Mouse (Mus musculus): ENCODE results near the gene Nkiras2. TPM values are rescaled to one million over a fixed set of nuclear protein-coding genes. Genes with fewer than 3 reads are reported as not detected.
A peak's percentile ranks its signal among the peaks of the same experiment; 100 is the strongest.

Nkiras2 gene
- polyA plus RNA-seq, 1 experiment = 39.5 TPM

DNA sequence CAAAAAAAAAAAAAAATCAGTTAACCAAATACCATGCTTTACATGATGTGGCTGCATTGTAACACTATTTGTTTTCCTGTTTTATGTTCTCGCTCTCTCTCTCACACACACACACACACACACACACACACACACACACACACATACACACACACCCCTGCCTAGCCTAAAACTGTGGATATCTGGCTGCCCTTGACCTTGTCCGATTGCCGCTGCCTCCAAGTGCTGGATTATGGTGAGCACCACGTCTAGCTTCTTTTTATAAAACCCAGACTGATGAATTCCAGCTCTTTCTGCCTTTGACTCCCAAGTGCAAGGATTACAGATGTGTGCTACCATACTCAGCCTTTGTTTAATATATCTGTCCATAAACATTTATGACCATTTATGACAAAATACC lies 1.6 kb upstream of the Nkiras2 start:
- WGBS = 90% methylated on average over 4 of the region's 4 CpGs
- Histone ChIP-seq H3K27ac (ENCODE audit: insufficient read depth, low read length) (no peak overlapping the region), H3K27me3 (ENCODE audit: control insufficient read depth, insufficient read depth, low read length) (no peaks in the 10 kb centered on the region), H3K4me1 (ENCODE audit: control insufficient read depth, insufficient read depth, insufficient read length) (peaks cover 10% of the 10 kb centered on the region), H3K4me3 (ENCODE audit: extremely low read depth, insufficient read depth, insufficient read length) (no peak overlapping the region), H3K36me3 (ENCODE audit: control insufficient read depth, insufficient read depth, low read length) (no peaks in the 10 kb centered on the region)
- TF ChIP-seq POLR2A (IDR thresholded peaks at IDR 0.05; ENCODE audit: low read depth, low read length) (no peak), CTCF (IDR thresholded peaks at IDR 0.05; ENCODE audit: extremely low read depth, insufficient read depth, insufficient read length, insufficient replicate concordance) (no peak)
- DNase-seq (ENCODE audit: low read depth in 1 of 2, low spot score in 2 of 2) = no peak

DNA sequence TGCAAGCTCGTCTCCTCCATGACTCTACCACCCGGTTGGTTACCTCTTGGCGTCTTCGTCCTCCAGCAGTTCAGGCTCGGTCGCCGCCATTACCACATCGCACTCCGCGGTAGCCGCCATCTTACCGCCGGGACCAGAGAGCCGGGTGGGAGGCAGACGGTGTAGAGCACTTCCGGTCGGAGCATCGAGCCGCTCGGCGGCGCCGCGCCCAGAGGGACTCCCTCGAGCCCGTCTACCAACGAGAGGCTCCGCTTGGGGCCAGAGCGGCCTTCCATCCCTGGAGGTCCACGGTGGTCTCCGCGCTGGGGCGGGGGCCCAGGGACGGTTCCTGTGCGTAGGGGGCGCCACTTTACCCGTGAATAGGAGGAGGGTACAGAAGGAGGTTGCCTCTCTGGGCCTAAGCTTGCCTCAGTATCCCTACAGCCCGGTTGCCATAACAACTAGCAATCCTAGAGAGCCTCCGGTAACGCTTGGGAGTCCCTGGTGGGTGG lies 486 bp downstream of the Nkiras2 start:
- DNase-seq (ENCODE audit: low read depth in 1 of 2, low spot score in 2 of 2) = peak; percentile 80 to 90
- Histone ChIP-seq H3K27ac (ENCODE audit: insufficient read depth, low read length) (peak overlapping the region; percentile 91), H3K27me3 (ENCODE audit: control insufficient read depth, insufficient read depth, low read length) (no peaks in the 10 kb centered on the region), H3K4me1 (ENCODE audit: control insufficient read depth, insufficient read depth, insufficient read length) (peaks cover 13% of the 10 kb centered on the region), H3K4me3 (ENCODE audit: extremely low read depth, insufficient read depth, insufficient read length) (peak overlapping the region; percentile 91), H3K36me3 (ENCODE audit: control insufficient read depth, insufficient read depth, low read length) (no peaks in the 10 kb centered on the region)
- TF ChIP-seq POLR2A (IDR thresholded peaks at IDR 0.05; ENCODE audit: low read depth, low read length) (peak; percentile 80), CTCF (IDR thresholded peaks at IDR 0.05; ENCODE audit: extremely low read depth, insufficient read depth, insufficient read length, insufficient replicate concordance) (no peak)
- under 1% methylated on average over 40 of the region's 40 CpGs for WGBS

DNA sequence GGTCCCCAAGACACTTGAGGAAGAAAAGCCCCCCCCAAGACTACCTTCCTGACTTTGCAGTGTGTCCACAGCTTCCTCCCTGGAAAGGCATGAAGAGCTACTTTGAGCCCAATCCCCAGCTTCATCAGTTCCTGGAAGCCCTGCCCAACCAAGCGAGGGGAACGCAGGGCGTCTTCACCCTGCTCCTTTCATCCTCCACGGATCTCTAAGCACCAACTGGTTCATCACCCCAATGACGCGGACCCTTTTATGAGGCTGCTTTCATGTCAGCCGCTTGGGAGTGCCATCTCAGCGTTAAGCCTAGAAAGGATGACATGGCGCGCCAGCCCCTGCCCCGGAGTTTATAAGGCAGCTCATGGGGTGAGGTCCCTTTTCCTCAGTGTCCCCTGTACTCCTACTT lies 938 bp downstream of the Nkiras2 start, which contains the start of gene Dnajc7:
TSS of gene Dnajc7 (minus strand) at position 187 of the 400 bp plus-strand sequence.
- H3K36me3 ChIP-seq (ENCODE audit: control insufficient read depth, insufficient read depth, low read length) = peaks cover 2% of the 10 kb centered on the region; the same call in 1 of the 2 replicates
- no peak for TF ChIP-seq POLR2A (IDR thresholded peaks at IDR 0.05; ENCODE audit: low read depth, low read length)
- no peak for TF ChIP-seq CTCF (IDR thresholded peaks at IDR 0.05; ENCODE audit: extremely low read depth, insufficient read depth, insufficient read length, insufficient replicate concordance)
- H3K4me1 ChIP-seq (ENCODE audit: control insufficient read depth, insufficient read depth, insufficient read length) = peaks cover 13% of the 10 kb centered on the region
- WGBS = 8% methylated on average over 11 of the region's 11 CpGs
- H3K4me3 ChIP-seq (ENCODE audit: extremely low read depth, insufficient read depth, insufficient read length) = peak within 1 kb of the TSS; percentile 91
- DNase-seq (ENCODE audit: low read depth in 1 of 2, low spot score in 2 of 2) = peak in 1 of 2 experiments; percentile 35
- H3K27me3 ChIP-seq (ENCODE audit: control insufficient read depth, insufficient read depth, low read length) = no peaks in the 10 kb centered on the region
- peak within 1 kb of the TSS; percentile 91 for H3K27ac ChIP-seq (ENCODE audit: insufficient read depth, low read length)

DNA sequence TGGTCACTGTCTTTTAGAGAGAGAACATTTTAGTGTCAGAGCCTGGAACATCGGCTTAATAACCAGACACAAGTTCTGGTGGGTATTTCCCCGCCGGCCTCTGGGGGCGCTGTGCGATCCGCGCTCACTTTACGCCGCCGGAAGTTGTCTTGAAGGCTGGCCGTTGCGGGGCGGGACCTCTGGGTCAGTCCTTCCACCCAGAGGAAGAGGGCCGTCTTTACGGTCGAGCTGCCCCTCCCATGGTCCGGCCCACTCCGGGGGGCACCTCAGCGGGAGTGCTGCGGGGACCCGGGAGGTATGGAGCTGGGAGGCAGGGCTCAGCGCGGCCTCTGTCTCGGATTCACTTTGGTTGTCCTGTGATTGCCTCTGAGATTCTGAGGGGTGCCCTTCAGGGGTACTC lies 3.7 kb downstream of the Nkiras2 start:
- Histone ChIP-seq H3K36me3 (ENCODE audit: control insufficient read depth, insufficient read depth, low read length) (peaks cover 8% of the 10 kb centered on the region), H3K27me3 (ENCODE audit: control insufficient read depth, insufficient read depth, low read length) (no peaks in the 10 kb centered on the region), H3K4me1 (ENCODE audit: control insufficient read depth, insufficient read depth, insufficient read length) (peaks cover 26% of the 10 kb centered on the region; the same call in 1 of the 2 replicates), H3K4me3 (ENCODE audit: extremely low read depth, insufficient read depth, insufficient read length) (peak overlapping the region; percentile 94), H3K27ac (ENCODE audit: insufficient read depth, low read length) (peak overlapping the region; percentile 89)
- under 1% methylated on average over 24 of the region's 24 CpGs for WGBS
- TF ChIP-seq CTCF (IDR thresholded peaks at IDR 0.05; ENCODE audit: extremely low read depth, insufficient read depth, insufficient read length, insufficient replicate concordance) (peak; percentile 96), POLR2A (IDR thresholded peaks at IDR 0.05; ENCODE audit: low read depth, low read length) (peak; percentile 64)
- peak; percentile 83 to 93 for DNase-seq (ENCODE audit: low read depth in 1 of 2, low spot score in 2 of 2)

DNA sequence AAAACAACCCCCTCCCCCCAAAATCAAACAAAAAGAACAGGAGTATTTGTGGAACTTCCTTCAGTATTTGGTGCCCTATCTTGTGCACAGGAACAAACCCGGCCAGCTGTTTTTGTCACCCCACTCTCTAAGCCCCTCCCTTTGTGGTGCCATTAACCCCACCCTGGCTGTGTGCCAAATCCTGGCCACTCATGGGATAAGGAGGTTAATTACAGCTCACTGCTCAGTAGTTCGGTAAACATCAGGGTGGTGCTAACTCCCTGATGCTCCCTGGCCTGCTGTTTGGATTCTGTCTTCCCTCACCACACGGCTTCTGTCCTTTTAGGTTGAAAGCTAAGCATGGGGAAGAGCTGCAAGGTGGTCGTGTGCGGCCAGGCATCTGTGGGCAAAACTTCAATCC lies 4.8 kb downstream of the Nkiras2 start:
- H3K4me1 ChIP-seq (ENCODE audit: control insufficient read depth, insufficient read depth, insufficient read length) = peaks cover 31% of the 10 kb centered on the region; the same call in 1 of the 2 replicates
- DNase-seq (ENCODE audit: low read depth in 1 of 2, low spot score in 2 of 2) = no peak
- H3K4me3 ChIP-seq (ENCODE audit: extremely low read depth, insufficient read depth, insufficient read length) = peak overlapping the region; percentile 2; the same call in 1 of the 2 replicates
- H3K36me3 ChIP-seq (ENCODE audit: control insufficient read depth, insufficient read depth, low read length) = peaks cover 8% of the 10 kb centered on the region
- no peak for TF ChIP-seq POLR2A (IDR thresholded peaks at IDR 0.05; ENCODE audit: low read depth, low read length)
- TF ChIP-seq CTCF (IDR thresholded peaks at IDR 0.05; ENCODE audit: extremely low read depth, insufficient read depth, insufficient read length, insufficient replicate concordance) = no peak
- WGBS = 60% methylated on average over 5 of the region's 5 CpGs
- peak overlapping the region; percentile 34 for H3K27ac ChIP-seq (ENCODE audit: insufficient read depth, low read length)
- no peaks in the 10 kb centered on the region for H3K27me3 ChIP-seq (ENCODE audit: control insufficient read depth, insufficient read depth, low read length)

DNA sequence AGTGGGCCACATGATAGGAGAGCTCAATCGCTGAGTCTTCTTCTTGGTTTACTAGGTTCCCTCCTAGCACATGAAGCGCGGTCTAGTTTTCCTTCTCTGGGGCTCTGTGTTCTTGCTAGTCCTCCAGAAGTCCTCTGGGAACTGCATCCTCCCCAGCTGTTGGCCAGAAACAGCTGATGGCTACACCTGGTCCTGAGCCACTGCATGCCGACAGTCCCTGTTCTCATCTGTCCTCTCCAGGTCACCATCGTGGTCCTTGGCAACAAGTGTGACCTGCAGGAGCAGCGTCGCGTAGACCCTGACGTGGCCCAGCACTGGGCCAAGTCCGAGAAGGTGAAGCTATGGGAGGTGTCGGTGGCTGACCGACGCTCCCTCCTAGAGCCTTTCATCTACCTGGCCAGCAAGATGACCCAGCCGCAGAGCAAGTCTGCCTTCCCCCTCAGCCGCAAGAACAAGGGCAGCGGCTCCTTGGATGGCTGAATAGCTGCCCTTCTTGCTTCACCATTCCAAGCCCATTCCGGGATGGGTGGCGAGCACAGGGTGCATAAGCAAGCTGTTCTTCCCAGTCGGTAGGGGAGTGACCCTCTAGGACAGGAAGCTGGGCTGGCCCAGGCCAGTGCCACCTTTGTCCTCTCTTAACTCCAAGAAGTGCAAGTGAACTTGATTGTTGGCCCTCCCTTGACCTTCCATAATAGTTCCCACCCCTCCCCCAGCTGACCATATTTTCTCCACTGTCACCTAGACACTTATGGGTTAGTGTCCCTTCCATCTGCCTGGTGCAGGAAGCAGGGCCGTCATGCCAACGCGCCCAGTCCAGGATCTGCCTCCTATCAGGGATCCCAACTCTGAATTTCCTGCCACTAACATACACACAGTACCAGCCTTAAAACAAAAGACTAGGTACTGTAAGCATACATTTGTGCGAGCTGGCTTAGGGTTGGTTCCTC lies 7.0 kb downstream of the Nkiras2 start:
- H3K36me3 ChIP-seq (ENCODE audit: control insufficient read depth, insufficient read depth, low read length) = peaks cover 8% of the 10 kb centered on the region
- H3K4me3 ChIP-seq (ENCODE audit: extremely low read depth, insufficient read depth, insufficient read length) = no peak overlapping the region
- no peak for TF ChIP-seq POLR2A (IDR thresholded peaks at IDR 0.05; ENCODE audit: low read depth, low read length)
- TF ChIP-seq CTCF (IDR thresholded peaks at IDR 0.05; ENCODE audit: extremely low read depth, insufficient read depth, insufficient read length, insufficient replicate concordance) = no peak
- H3K27ac ChIP-seq (ENCODE audit: insufficient read depth, low read length) = peak overlapping the region; percentile 83
- peaks cover 31% of the 10 kb centered on the region; the same call in 1 of the 2 replicates for H3K4me1 ChIP-seq (ENCODE audit: control insufficient read depth, insufficient read depth, insufficient read length)
- H3K27me3 ChIP-seq (ENCODE audit: control insufficient read depth, insufficient read depth, low read length) = no peaks in the 10 kb centered on the region
- DNase-seq (ENCODE audit: low read depth in 1 of 2, low spot score in 2 of 2) = no peak
- 89% methylated on average over 23 of the region's 23 CpGs for WGBS

All from spleen, adult 2 months (tissue).